Mouse (Mus musculus) adrenal gland, postnatal 36 days (tissue): ENCODE data around the gene Cftr. TPM values are rescaled to one million over a fixed set of nuclear protein-coding genes. Genes with fewer than 3 reads are reported as not detected.

ENCODE experiments used
- DNase-seq, 2 experiments: peaks; one replicate each; pipeline ENCODE4 v3.0.0; 2021; ENCODE audit warnings: mixed read lengths in 1 of 2
- total RNA-seq, 2 experiments: library from RNA; stranded (reverse); gene quantifications; 2 replicates each; pipeline ENCODE4 v1.2.3; 2021

Gene Cftr
- total RNA-seq, 2 experiments from 2014 or later, result 0.13 to 0.23 TPM

DNA sequence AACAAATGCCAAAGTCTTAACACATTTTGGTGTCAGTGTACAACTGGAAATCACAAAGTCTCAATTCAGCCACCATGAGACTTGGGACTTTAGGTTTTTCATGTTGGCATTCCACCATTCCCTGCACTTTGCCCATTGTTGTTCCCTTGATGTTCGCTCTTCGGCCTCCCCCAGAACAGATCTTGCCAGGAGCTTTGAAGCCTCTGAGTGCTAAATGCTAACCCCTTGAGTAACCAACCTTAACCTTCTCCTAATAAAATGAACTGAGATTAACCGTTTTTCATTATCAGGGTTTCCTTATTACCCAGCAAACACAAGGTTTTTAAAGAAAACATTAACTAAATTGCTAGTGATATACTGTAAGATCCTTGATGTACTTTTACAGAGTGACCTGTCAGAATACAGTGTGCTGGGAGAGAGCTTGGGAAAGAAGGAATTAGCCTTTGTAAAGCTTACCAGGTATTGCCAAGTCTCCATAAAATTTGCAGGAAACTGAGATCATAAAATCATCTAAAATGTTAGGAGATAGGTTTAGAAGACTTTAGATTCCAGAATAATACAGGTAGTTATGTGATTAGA lies 144.0 kb downstream of the Cftr start:
- no peak for DNase-seq

DNA sequence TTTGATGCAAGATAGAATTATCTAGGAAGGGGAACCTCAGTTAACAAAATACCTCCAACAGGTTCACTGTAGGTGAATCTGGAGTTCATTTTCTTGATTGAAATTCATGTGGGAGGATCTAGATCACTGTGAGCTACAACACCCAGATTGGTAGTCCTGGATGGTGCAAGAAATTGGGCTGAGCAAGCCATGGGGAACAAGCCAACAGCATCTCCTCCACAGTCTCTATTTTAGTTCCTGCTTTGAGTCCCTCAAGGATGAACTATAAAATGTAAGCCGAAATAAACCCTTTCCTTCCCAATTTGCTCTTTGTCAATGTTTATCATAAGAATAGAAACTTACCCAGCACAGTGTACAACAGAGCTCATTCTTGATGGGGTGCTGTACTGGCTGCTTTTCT lies 152.5 kb downstream of the Cftr start:
- DNase-seq, result no peak

DNA sequence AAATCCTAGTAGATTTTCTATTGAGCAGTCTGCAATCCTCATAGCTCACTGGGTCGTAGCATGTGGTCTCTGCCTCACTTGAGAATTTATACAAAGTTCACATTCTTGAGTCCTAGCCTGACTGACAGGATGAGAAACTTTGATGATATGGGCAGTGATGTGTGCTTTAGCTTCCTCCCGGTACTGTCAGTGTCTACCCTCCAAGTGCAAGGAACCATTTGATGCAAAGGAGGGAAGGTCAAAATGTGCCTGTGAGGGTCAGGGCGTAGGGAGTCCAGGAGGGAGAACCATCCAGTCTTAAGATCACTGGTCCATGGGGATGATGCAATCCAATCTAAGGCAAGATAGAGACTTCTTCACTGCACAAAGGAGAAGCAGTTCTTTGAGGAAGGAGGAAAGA lies 164.9 kb downstream of the Cftr start:
- no peak for DNase-seq

DNA sequence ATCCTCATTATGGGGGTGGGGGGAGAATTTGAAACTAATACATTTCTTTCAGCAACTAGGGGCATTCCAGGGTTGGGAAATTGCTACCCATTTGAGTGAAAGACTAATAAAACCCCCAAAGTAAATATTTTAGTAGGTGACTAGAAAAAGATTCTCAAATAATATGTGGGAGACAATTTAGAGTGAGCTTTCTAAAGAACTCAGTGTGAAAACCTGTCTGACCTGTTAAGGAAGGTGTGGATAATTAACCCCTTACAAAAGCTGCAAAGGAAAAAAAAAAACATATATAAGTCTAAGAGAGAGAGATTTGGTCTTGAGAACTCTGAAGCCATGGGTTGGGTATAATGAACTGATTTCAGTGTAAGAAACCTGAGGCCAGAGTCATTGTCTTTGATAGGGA lies 167.8 kb downstream of the Cftr start:
- DNase-seq, result no peak

DNA sequence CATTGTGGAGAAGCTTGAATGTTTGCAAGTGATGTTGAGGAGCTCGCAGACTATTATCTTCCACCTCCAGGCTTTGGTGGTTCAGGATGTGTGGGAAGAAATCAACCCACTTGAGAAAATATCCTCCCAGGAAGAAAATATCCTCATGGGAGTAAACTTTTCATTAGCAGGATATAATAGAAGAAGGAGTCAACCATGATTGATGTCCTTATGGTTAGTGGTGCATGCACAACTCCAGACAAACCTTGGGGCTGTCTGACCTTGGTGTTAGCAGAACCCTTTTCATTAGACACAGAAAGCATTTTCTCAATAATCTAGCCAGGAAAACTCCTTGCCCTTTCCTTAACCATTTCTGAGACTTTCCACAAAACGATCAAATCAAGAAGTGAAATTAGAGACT lies 173.8 kb downstream of the Cftr start:
- no peak for DNase-seq

DNA sequence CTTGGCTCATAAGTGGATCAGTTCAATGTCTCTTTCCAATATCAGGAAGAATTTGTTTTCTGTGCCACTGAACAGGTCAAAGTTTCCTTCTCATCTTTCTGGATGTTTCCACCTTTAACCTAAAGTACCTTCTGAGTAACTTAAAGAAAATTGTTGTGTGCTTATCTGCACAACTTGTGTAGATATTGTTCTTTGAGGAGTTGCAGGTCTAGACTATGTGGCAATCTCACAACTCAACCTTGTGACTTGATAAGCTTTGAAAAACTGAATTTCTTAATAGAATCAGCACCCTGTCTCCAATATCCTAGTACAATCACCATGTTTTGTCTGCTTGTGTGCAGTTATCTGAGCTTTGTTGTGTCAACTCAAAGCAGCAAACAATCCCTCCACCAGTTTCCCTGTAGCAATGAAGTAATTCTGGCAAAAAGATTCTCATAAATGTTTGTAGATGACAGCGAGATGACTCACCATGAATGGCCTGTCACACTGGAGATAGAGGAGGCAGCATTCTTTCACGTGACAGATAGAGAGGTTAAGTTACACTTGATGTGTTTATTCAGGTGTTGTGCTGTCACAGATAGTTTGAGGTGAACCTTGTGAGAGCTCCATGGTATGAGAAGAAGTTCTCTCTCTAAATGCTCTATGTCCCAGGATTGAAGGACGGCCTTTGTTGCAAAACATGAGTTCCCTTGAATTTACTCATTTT lies 178.8 kb downstream of the Cftr start:
- peak; percentile 11 to 19 for DNase-seq

DNA sequence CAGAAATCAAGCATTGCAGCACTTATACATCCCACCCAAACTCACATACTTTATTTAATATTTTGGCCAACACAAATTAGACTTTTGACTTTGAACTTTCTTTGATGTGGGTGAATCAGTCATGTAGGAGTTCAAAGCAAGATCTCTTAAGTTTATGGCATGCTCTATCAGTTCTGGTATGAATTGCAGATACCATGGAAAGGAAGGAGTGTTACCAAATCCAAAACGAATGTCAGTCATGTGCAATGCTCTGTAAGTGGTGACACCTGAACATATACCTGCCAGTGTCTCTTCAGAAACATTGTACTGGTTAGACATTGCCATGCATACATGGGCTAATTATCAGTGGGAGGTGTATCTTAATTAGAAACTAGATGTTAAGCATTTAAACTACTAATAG lies 189.7 kb downstream of the Cftr start:
- no peak for DNase-seq

DNA sequence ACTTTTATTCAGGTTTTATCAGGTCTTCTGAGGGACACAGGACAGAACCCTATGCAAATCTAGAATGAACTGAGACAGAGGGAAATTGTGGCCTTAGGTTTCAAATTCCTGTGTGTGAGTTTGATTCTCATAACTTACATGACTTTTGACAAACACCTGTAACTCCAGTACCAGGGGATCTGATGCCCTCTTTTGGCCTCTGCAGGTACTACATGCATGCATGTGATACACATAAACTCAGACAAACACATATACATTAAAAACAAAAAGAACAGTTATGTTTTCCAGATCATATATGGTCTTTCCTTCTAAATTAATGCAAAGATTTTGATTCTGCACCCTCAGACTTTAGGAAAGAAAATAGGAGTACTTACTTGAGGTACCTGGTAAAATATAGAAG lies 190.5 kb downstream of the Cftr start:
- DNase-seq, result no peak

DNA sequence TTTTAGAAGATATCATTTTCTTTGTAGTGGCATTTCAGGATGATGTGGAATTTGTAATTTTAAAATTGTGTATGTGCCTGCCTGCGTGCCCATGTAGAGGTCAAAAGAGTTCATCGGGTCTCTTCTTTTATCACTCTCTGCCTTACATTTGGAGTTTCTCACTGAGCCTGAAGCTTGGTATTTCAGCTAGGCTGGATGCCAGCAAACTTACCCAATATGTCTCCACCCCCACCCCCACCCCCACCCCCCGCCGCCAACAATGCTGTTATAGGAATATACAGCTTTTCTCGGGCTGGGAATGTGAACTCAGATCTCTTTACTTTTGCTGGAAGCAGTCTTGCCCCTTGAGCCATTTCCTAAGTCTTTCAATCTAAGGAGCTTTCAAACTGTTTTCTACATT lies 191.7 kb downstream of the Cftr start:
- DNase-seq, result no peak

DNA sequence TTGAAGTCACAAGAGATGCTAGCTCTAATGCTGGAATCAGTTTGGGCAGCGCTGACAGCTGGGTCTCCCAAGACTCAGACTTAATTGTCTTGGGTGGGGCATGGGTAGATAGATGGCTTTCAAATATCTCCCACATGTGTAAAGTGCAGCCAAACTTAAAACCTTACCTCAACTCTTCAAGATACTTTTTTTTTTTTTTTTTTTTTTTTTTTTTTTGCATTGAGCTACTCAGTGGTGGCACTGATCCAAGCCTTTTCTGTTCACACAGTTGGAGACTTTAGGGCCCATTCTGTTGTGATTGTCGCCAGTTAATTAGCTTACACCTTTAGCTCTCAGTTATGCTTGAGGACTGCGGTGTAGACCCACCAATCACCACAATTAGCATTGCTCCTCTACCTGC lies 198.6 kb downstream of the Cftr start:
- DNase-seq, result no peak

DNA sequence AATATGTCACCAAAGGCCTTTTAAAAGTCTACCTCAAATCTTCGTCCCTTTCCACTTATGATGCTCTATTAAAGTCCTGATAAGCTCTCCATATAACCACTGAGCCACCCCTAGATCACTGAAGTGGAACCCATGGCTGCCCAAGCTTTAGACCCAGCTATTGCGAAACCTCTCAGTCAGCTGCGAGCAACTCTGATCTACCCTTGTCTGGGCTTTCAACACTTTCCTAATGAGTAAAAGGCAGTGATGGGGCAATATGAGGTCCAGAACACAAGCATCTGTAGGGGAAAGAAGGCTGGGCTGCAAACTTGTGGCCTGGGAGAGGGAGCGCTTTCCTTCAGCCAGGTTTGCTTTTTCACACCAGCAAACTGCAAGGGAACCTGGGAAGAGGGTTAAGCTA lies 199.2 kb downstream of the Cftr start:
- no peak for DNase-seq

Other genes with a start within 250 kb of the Cftr start
- under 1 TPM; 0.26 to 0.43 TPM for gene Wnt2, start 140.1 kb upstream of the Cftr start, total RNA-seq
- not detected for gene Asz1, start 61.6 kb upstream of the Cftr start, total RNA-seq